In the genomic region with DNA sequence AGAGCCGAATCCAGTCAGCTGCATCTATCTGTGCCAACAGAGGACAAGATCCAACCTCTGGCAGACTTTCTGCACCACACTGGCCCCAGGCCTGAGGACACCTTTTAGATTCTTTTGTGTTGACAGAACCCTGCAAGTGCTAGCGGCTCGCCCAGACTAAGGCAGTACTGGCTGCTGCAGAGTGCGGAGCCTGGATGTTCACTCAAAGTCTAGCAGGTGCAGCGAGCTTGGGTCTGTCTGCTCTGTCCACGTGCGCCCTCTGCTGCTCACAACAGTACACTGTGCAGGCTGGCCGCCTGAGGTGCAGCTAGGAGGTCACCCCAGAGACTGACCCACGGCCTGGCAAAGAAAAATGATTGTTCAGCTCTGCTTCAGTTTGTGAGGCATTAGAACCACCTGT, we compare ENCODE assay signal across 8 mouse cellular contexts. TPM values are rescaled to one million over a fixed set of nuclear protein-coding genes. Genes with fewer than 3 reads are reported as not detected.
A peak's percentile ranks its signal among the peaks of the same experiment; 100 is the strongest.
DNase-seq lines count a peak whose midpoint lies in the region; ATAC-seq and TF ChIP-seq lines count a peak whose summit lies in the region.

No protein-coding gene starts in this region.

- H3K4me3 ChIP-seq in embryonic facial prominence, embryonic 14.5 days (ENCODE audit: low read depth, low read length) = no peak overlapping the region
- H3K4me3 ChIP-seq in heart, embryonic 12.5 days = no peak overlapping the region
- no peak overlapping the region for H3K4me3 ChIP-seq in kidney, postnatal 0 days (replicated peaks; ENCODE audit: low read depth, low read length)
- no peak overlapping the region for H3K4me3 ChIP-seq in liver, embryonic 15.5 days (replicated peaks)
- H3K4me3 ChIP-seq in neural tube, embryonic 14.5 days (ENCODE audit: low read depth, low read length) = no peak overlapping the region
- H3K4me3 ChIP-seq in stomach, postnatal 0 days (ENCODE audit: low read depth, low read length) = no peak overlapping the region

- H3K4me2 ChIP-seq in embryonic facial prominence, embryonic 14.5 days (ENCODE audit: low read depth, low read length) = no peak overlapping the region
- H3K4me2 ChIP-seq in heart, embryonic 12.5 days = no peak overlapping the region
- H3K4me2 ChIP-seq in kidney, postnatal 0 days (ENCODE audit: low read length) = no peak overlapping the region
- H3K4me2 ChIP-seq in liver, embryonic 15.5 days = no peak overlapping the region
- peak overlapping the region; percentile 20; the same call in 1 of the 2 replicates for H3K4me2 ChIP-seq in neural tube, embryonic 14.5 days (ENCODE audit: low read depth, low read length)
- H3K4me2 ChIP-seq in stomach, postnatal 0 days (replicated peaks; ENCODE audit: low read depth) = no peak overlapping the region

- H3K36me3 ChIP-seq in embryonic facial prominence, embryonic 14.5 days (ENCODE audit: control insufficient read depth, insufficient read depth, low read length) = no peaks in the 10 kb centered on the region
- no peaks in the 10 kb centered on the region for H3K36me3 ChIP-seq in heart, embryonic 12.5 days
- no peaks in the 10 kb centered on the region for H3K36me3 ChIP-seq in kidney, postnatal 0 days (ENCODE audit: insufficient read depth, low read length)
- no peaks in the 10 kb centered on the region for H3K36me3 ChIP-seq in liver, embryonic 15.5 days (replicated peaks)
- no peaks in the 10 kb centered on the region for H3K36me3 ChIP-seq in neural tube, embryonic 14.5 days (ENCODE audit: control insufficient read depth, insufficient read depth, low read length)
- no peaks in the 10 kb centered on the region for H3K36me3 ChIP-seq in stomach, postnatal 0 days (ENCODE audit: control insufficient read depth, insufficient read depth, low read length)

- ATAC-seq in embryonic facial prominence, embryonic 14.5 days (ENCODE audit: low read depth) = peak; percentile 79
- ATAC-seq in heart, embryonic 12.5 days (ENCODE audit: insufficient number of reproducible peaks, low FRiP score) = peak; percentile 39; the same call in 1 of the 2 replicates
- ATAC-seq in kidney, postnatal 0 days (replicated peaks; ENCODE audit: low FRiP score, low read depth) = peak; percentile 52; the same call in 1 of the 2 replicates
- 0 out of 2 replicates have a peak, but pooled peaks have one; percentile 24 for ATAC-seq in liver, embryonic 15.5 days (ENCODE audit: insufficient read depth)
- ATAC-seq in neural tube, embryonic 14.5 days (ENCODE audit: low read depth) = peak; percentile 44; the same call in 1 of the 2 replicates
- ATAC-seq in stomach, postnatal 0 days (ENCODE audit: low FRiP score, low TSS enrichment) = peak; percentile 78

- DNase-seq in CD4-positive, CD25-positive, alpha-beta regulatory T cell, adult 2 months (ENCODE audit: low read depth, low spot score) = peak; percentile 86
- DNase-seq in adrenal gland, postnatal 4 days (ENCODE audit: low spot score in 2 of 2) = peak; percentile 42 to 53
- peak; percentile 87 for DNase-seq in embryonic facial prominence, embryonic 14.5 days (ENCODE audit: low spot score)
- DNase-seq in kidney, postnatal 0 days (ENCODE audit: low spot score) = peak; percentile 91
- DNase-seq in stomach, postnatal 0 days (ENCODE audit: low spot score) = peak; percentile 90

- peaks cover 53% of the 10 kb centered on the region for H3K27me3 ChIP-seq in embryonic facial prominence, embryonic 14.5 days (replicated peaks; ENCODE audit: control insufficient read depth, insufficient read depth, low read length)
- peaks cover 40% of the 10 kb centered on the region for H3K27me3 ChIP-seq in heart, embryonic 12.5 days (replicated peaks)
- peaks cover 18% of the 10 kb centered on the region; the same call in 1 of the 2 replicates for H3K27me3 ChIP-seq in kidney, postnatal 0 days (ENCODE audit: insufficient read depth, low read length)
- H3K27me3 ChIP-seq in liver, embryonic 15.5 days = peaks cover 92% of the 10 kb centered on the region
- no peaks in the 10 kb centered on the region for H3K27me3 ChIP-seq in neural tube, embryonic 14.5 days (ENCODE audit: control insufficient read depth, insufficient read depth, low read length)
- peaks cover 2% of the 10 kb centered on the region; the same call in 1 of the 2 replicates for H3K27me3 ChIP-seq in stomach, postnatal 0 days (ENCODE audit: control insufficient read depth, insufficient read depth, low read length)

- H3K9ac ChIP-seq in embryonic facial prominence, embryonic 14.5 days (ENCODE audit: low read depth, low read length) = no peak overlapping the region
- H3K9ac ChIP-seq in heart, embryonic 12.5 days = no peak overlapping the region
- no peak overlapping the region for H3K9ac ChIP-seq in kidney, postnatal 0 days (ENCODE audit: low read depth, low read length)
- no peak overlapping the region for H3K9ac ChIP-seq in liver, embryonic 15.5 days
- peak overlapping the region; percentile 16; the same call in 1 of the 2 replicates for H3K9ac ChIP-seq in neural tube, embryonic 14.5 days (replicated peaks; ENCODE audit: low read depth, low read length)
- H3K9ac ChIP-seq in stomach, postnatal 0 days (ENCODE audit: low read length) = no peak overlapping the region

- H3K9me3 ChIP-seq in embryonic facial prominence, embryonic 14.5 days (ENCODE audit: control insufficient read depth, low read length) = no peaks in the 10 kb centered on the region
- H3K9me3 ChIP-seq in heart, embryonic 12.5 days (replicated peaks) = no peaks in the 10 kb centered on the region
- H3K9me3 ChIP-seq in kidney, postnatal 0 days (replicated peaks; ENCODE audit: low read length) = no peaks in the 10 kb centered on the region
- H3K9me3 ChIP-seq in liver, embryonic 15.5 days (replicated peaks) = no peaks in the 10 kb centered on the region
- no peaks in the 10 kb centered on the region for H3K9me3 ChIP-seq in neural tube, embryonic 14.5 days (ENCODE audit: control insufficient read depth, low read length)
- H3K9me3 ChIP-seq in stomach, postnatal 0 days (ENCODE audit: control insufficient read depth, low read length) = no peaks in the 10 kb centered on the region

- TF ChIP-seq CTCF in kidney, postnatal 0 days (IDR thresholded peaks at IDR 0.05; ENCODE audit: low read depth) = peak; percentile 95
- TF ChIP-seq CTCF in stomach, postnatal 0 days (IDR thresholded peaks at IDR 0.05; ENCODE audit: low read depth) = peak; percentile 96

- no peak for TF ChIP-seq EP300 in stomach, postnatal 0 days (optimal IDR thresholded peaks at IDR 0.05)

- no peak overlapping the region for H3K27ac ChIP-seq in embryonic facial prominence, embryonic 14.5 days (replicated peaks; ENCODE audit: low read depth, low read length)
- no peak overlapping the region for H3K27ac ChIP-seq in heart, embryonic 12.5 days (ENCODE audit: poor library complexity, severe bottlenecking)
- H3K27ac ChIP-seq in kidney, postnatal 0 days = no peak overlapping the region
- H3K27ac ChIP-seq in liver, embryonic 15.5 days (replicated peaks) = no peak overlapping the region
- H3K27ac ChIP-seq in neural tube, embryonic 14.5 days (ENCODE audit: low read depth, low read length) = no peak overlapping the region
- no peak overlapping the region for H3K27ac ChIP-seq in stomach, postnatal 0 days (replicated peaks)

- peaks cover 3% of the 10 kb centered on the region for H3K4me1 ChIP-seq in embryonic facial prominence, embryonic 14.5 days (ENCODE audit: control insufficient read depth, insufficient read depth, low read length)
- peaks cover 20% of the 10 kb centered on the region for H3K4me1 ChIP-seq in heart, embryonic 12.5 days (replicated peaks)
- no peaks in the 10 kb centered on the region for H3K4me1 ChIP-seq in kidney, postnatal 0 days (replicated peaks; ENCODE audit: insufficient read depth, low read length)
- peaks cover 33% of the 10 kb centered on the region for H3K4me1 ChIP-seq in liver, embryonic 15.5 days (replicated peaks)
- H3K4me1 ChIP-seq in neural tube, embryonic 14.5 days (ENCODE audit: control insufficient read depth, insufficient read depth, low read length) = peaks cover 21% of the 10 kb centered on the region
- H3K4me1 ChIP-seq in stomach, postnatal 0 days (replicated peaks; ENCODE audit: control insufficient read depth, insufficient read depth) = no peaks in the 10 kb centered on the region

- 11% methylated on average over 9 of the region's 9 CpGs for WGBS in embryonic facial prominence, embryonic 14.5 days
- WGBS in heart, embryonic 12.5 days = 9% methylated on average over 9 of the region's 9 CpGs
- 8% methylated on average over 9 of the region's 9 CpGs for WGBS in kidney, postnatal 0 days
- WGBS in liver, embryonic 15.5 days (ENCODE audit: insufficient replicate concordance) = 9% methylated on average over 9 of the region's 9 CpGs
- 10% methylated on average over 9 of the region's 9 CpGs for WGBS in neural tube, embryonic 14.5 days
- 7% methylated on average over 9 of the region's 9 CpGs for WGBS in stomach, postnatal 0 days

RNA-seq across cellular contexts. Expression of gene Dusp8, which starts 2.1 kb away (rescaled TPM):
- total RNA-seq in adrenal gland, postnatal 4 days (2021) = 1 to 10 TPM; 9.2 to 9.3 TPM
- polyA plus RNA-seq in embryonic facial prominence, embryonic 14.5 days (2014; fragmentation: Nextera tagmentation; extraction: Ambion mirVana) = 7.1 and 11.1 TPM in 2 replicates
- polyA plus RNA-seq in heart, embryonic 12.5 days (2016; fragmentation: Nextera tagmentation; extraction: Ambion mirVana) = 17.7 and 17.8 TPM in 2 replicates
- 2.3 and 2.5 TPM in 2 replicates for polyA plus RNA-seq in kidney, postnatal 0 days (2015; fragmentation: Nextera tagmentation; extraction: Ambion mirVana)
- 4.3 and 4.4 TPM in 2 replicates for polyA plus RNA-seq in liver, embryonic 15.5 days (2015; fragmentation: Nextera tagmentation; extraction: Ambion mirVana)
- 136 and 141 TPM in 2 replicates for polyA plus RNA-seq in neural tube, embryonic 14.5 days (2014; fragmentation: Nextera tagmentation; extraction: Ambion mirVana)
- polyA plus RNA-seq in stomach, postnatal 0 days (2015; fragmentation: Nextera tagmentation; extraction: Ambion mirVana) = 3.6 and 5.6 TPM in 2 replicates

RNA-seq across cellular contexts. Expression of gene Gm45618, which starts 22.8 kb away (rescaled TPM):
- not detected for total RNA-seq in adrenal gland, postnatal 4 days (2021)
- 0.28 TPM in 1 of 2 replicates, not detected in the other for polyA plus RNA-seq in embryonic facial prominence, embryonic 14.5 days (2014; fragmentation: Nextera tagmentation; extraction: Ambion mirVana)
- not detected in 2 replicates for polyA plus RNA-seq in heart, embryonic 12.5 days (2016; fragmentation: Nextera tagmentation; extraction: Ambion mirVana)
- polyA plus RNA-seq in kidney, postnatal 0 days (2015; fragmentation: Nextera tagmentation; extraction: Ambion mirVana) = not detected in 2 replicates
- polyA plus RNA-seq in liver, embryonic 15.5 days (2015; fragmentation: Nextera tagmentation; extraction: Ambion mirVana) = not detected in 2 replicates
- polyA plus RNA-seq in neural tube, embryonic 14.5 days (2014; fragmentation: Nextera tagmentation; extraction: Ambion mirVana) = not detected in 2 replicates
- polyA plus RNA-seq in stomach, postnatal 0 days (2015; fragmentation: Nextera tagmentation; extraction: Ambion mirVana) = not detected in 2 replicates

RNA-seq across cellular contexts. Expression of gene Mob2, which starts 36.9 kb away (rescaled TPM):
- 10 to 100 TPM; 50.1 to 52.1 TPM for total RNA-seq in adrenal gland, postnatal 4 days (2021)
- 65.8 and 68.4 TPM in 2 replicates for polyA plus RNA-seq in embryonic facial prominence, embryonic 14.5 days (2014; fragmentation: Nextera tagmentation; extraction: Ambion mirVana)
- 42.7 and 43.6 TPM in 2 replicates for polyA plus RNA-seq in heart, embryonic 12.5 days (2016; fragmentation: Nextera tagmentation; extraction: Ambion mirVana)
- polyA plus RNA-seq in kidney, postnatal 0 days (2015; fragmentation: Nextera tagmentation; extraction: Ambion mirVana) = 62.8 and 64.3 TPM in 2 replicates
- 66.1 and 70.2 TPM in 2 replicates for polyA plus RNA-seq in liver, embryonic 15.5 days (2015; fragmentation: Nextera tagmentation; extraction: Ambion mirVana)
- polyA plus RNA-seq in neural tube, embryonic 14.5 days (2014; fragmentation: Nextera tagmentation; extraction: Ambion mirVana) = 50.5 and 53.5 TPM in 2 replicates
- polyA plus RNA-seq in stomach, postnatal 0 days (2015; fragmentation: Nextera tagmentation; extraction: Ambion mirVana) = 61.5 and 65.8 TPM in 2 replicates

RNA-seq across cellular contexts. Expression of gene Gm39115, which starts 38.1 kb away (rescaled TPM):
- total RNA-seq in adrenal gland, postnatal 4 days (2021) = not detected
- not detected in 2 replicates for polyA plus RNA-seq in embryonic facial prominence, embryonic 14.5 days (2014; fragmentation: Nextera tagmentation; extraction: Ambion mirVana)
- not detected in 2 replicates for polyA plus RNA-seq in heart, embryonic 12.5 days (2016; fragmentation: Nextera tagmentation; extraction: Ambion mirVana)
- not detected in 2 replicates for polyA plus RNA-seq in kidney, postnatal 0 days (2015; fragmentation: Nextera tagmentation; extraction: Ambion mirVana)
- polyA plus RNA-seq in liver, embryonic 15.5 days (2015; fragmentation: Nextera tagmentation; extraction: Ambion mirVana) = not detected in 2 replicates
- polyA plus RNA-seq in neural tube, embryonic 14.5 days (2014; fragmentation: Nextera tagmentation; extraction: Ambion mirVana) = not detected in 2 replicates
- polyA plus RNA-seq in stomach, postnatal 0 days (2015; fragmentation: Nextera tagmentation; extraction: Ambion mirVana) = not detected in 2 replicates

RNA-seq across cellular contexts. Expression of gene Gm45337, which starts 46.6 kb away (rescaled TPM):
- total RNA-seq in adrenal gland, postnatal 4 days (2021) = not detected
- not detected in 2 replicates for polyA plus RNA-seq in embryonic facial prominence, embryonic 14.5 days (2014; fragmentation: Nextera tagmentation; extraction: Ambion mirVana)
- not detected in 2 replicates for polyA plus RNA-seq in heart, embryonic 12.5 days (2016; fragmentation: Nextera tagmentation; extraction: Ambion mirVana)
- polyA plus RNA-seq in kidney, postnatal 0 days (2015; fragmentation: Nextera tagmentation; extraction: Ambion mirVana) = not detected in 2 replicates
- polyA plus RNA-seq in liver, embryonic 15.5 days (2015; fragmentation: Nextera tagmentation; extraction: Ambion mirVana) = not detected in 2 replicates
- not detected in 2 replicates for polyA plus RNA-seq in neural tube, embryonic 14.5 days (2014; fragmentation: Nextera tagmentation; extraction: Ambion mirVana)
- not detected in 2 replicates for polyA plus RNA-seq in stomach, postnatal 0 days (2015; fragmentation: Nextera tagmentation; extraction: Ambion mirVana)

Comparison
In these comparisons a context has a peak if more than half of its experiments do, and no peak if none do; other contexts are left out.
1. ATAC-seq: peak in every context shown above with its lines; median percentile 79 in embryonic facial prominence, embryonic 14.5 days; 78 in stomach, postnatal 0 days; 52 in kidney, postnatal 0 days; 44 in neural tube, embryonic 14.5 days; 39 in heart, embryonic 12.5 days; 24 in liver, embryonic 15.5 days.